Mouse (Mus musculus) stomach, embryonic 16.5 days (tissue): ENCODE measurements around the gene Agap1. TPM values are rescaled to one million over a fixed set of nuclear protein-coding genes. Genes with fewer than 3 reads are reported as not detected.

ENCODE experiments used
- ATAC-seq: fragments of 200-750 bp; cut with Nextera tagmentation; 2 replicates; pipeline ENCODE4 v1.8.0; 2017; ENCODE audit warnings: moderate number of reproducible peaks, moderate TSS enrichment; ENCODE audit not compliant: insufficient read depth, low FRiP score
- H3K27ac ChIP-seq: fragments of 300-500 bp; sonication (generic); 2 replicates; pipeline ENCODE4 v1.5.1; 2014; ENCODE audit warnings: low read length
- H3K27me3 ChIP-seq: fragments of 300-500 bp; sonication (generic); 2 replicates; pipeline ENCODE4 v1.6.1; 2014; ENCODE audit warnings: low read length, control low read depth, mixed read lengths; ENCODE audit not compliant: control insufficient read depth, insufficient read depth
- H3K36me3 ChIP-seq: fragments of 300-500 bp; sonication (generic); 2 replicates; pipeline ENCODE4 v1.6.1; 2014; ENCODE audit warnings: low read length; ENCODE audit not compliant: control insufficient read depth, insufficient read depth
- H3K4me1 ChIP-seq: fragments of 300-500 bp; sonication (generic); 2 replicates; pipeline ENCODE4 v1.6.1; 2014; ENCODE audit warnings: low read length, control low read depth, mixed read lengths; ENCODE audit not compliant: control insufficient read depth, insufficient read depth
- H3K4me2 ChIP-seq: fragments of 300-500 bp; sonication (generic); 2 replicates; pipeline ENCODE4 v1.6.1; 2014; ENCODE audit warnings: low read depth, low read length, mixed read lengths
- H3K4me3 ChIP-seq: fragments of 300-500 bp; sonication (generic); replicated peaks from 2 replicates; pipeline ENCODE4 v1.5.1; 2014; ENCODE audit warnings: mild to moderate bottlenecking, low read length
- H3K9ac ChIP-seq: fragments of 300-500 bp; sonication (generic); 2 replicates; pipeline ENCODE4 v1.6.1; 2014; ENCODE audit warnings: low read length
- H3K9me3 ChIP-seq: fragments of 300-500 bp; sonication (generic); replicated peaks from 2 replicates; pipeline ENCODE4 v1.6.1; 2016; ENCODE audit warnings: low read length, control low read depth; ENCODE audit not compliant: control insufficient read depth
- WGBS: fragments of 180-500 bp; shearing (Covaris S2); extraction: QIAGEN DNeasy Blood & Tissue Kit; methylation state at CpG from one replicate; pipeline ENCODE4 v1.1.7; 2014; 5-methylcytosine and 5-hydroxymethylcytosine counted together
- polyA plus RNA-seq: library from polyadenylated mRNA; unstranded; fragments of >200 nt; fragmentation: Nextera tagmentation; extraction: Ambion mirVana; gene quantifications from 2 replicates; pipeline ENCODE4 v1.2.1, GENCODE M21; 2015

The Agap1 gene
- polyA plus RNA-seq, 1 experiment from 2014 or later, result 5.8 TPM

- H3K9ac ChIP-seq, result no peak overlapping the region
- no peak overlapping the region for H3K4me3 ChIP-seq
- no peak overlapping the region for H3K4me2 ChIP-seq
- no peak overlapping the region for H3K27ac ChIP-seq
- WGBS, result 66% methylated on average over 6 of the region's 6 CpGs
- ATAC-seq, result no peak
- no peaks in the 10 kb centered on the region for H3K9me3 ChIP-seq
- peaks cover 7% of the 10 kb centered on the region for H3K4me1 ChIP-seq
- no peaks in the 10 kb centered on the region for H3K36me3 ChIP-seq
- peaks cover 63% of the 10 kb centered on the region for H3K27me3 ChIP-seq
Observed at GRCm38 (mm10) chr1:89919206-89919605, 464.6 kb downstream of the Agap1 start.

- H3K4me2 ChIP-seq, result no peak overlapping the region
- H3K27ac ChIP-seq, result no peak overlapping the region
- no peak for ATAC-seq
- no peak overlapping the region for H3K9ac ChIP-seq
- peaks cover 89% of the 10 kb centered on the region for H3K27me3 ChIP-seq
- H3K4me1 ChIP-seq, result peaks cover 7% of the 10 kb centered on the region
- no peaks in the 10 kb centered on the region for H3K36me3 ChIP-seq
- no peaks in the 10 kb centered on the region for H3K9me3 ChIP-seq
- no peak overlapping the region for H3K4me3 ChIP-seq
- WGBS, result 3% methylated on average over 10 of the region's 10 CpGs
Observed at GRCm38 (mm10) chr1:89921806-89922205, 467.2 kb downstream of the Agap1 start.

DNA sequence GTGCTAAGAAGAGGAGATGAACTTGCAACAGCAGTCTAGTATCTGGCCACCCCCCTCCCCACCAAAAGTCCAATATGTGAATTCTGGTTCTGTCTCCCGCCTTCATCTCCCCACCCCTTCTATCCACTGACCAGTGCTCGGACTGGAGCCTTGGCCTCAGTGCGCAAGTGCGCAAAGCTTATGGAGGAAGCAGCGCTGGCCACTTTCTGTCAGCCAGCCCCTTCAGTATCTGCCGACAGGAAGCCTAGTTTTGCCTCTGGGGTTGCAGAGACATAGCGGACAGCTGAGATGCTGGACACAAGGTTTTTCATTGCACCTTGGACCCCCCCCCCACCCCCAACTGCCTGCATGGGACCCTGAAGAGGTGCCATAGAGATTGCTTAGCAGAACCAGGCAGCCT lies 467.7 kb downstream of the Agap1 start:
- ATAC-seq, result no peak
- Histone ChIP-seq H3K4me1 (peaks cover 9% of the 10 kb centered on the region), H3K36me3 (no peaks in the 10 kb centered on the region), H3K9me3 (no peaks in the 10 kb centered on the region), H3K27me3 (peaks cover 93% of the 10 kb centered on the region), H3K27ac (no peak overlapping the region), H3K4me3 (no peak overlapping the region), H3K4me2 (no peak overlapping the region), H3K9ac (no peak overlapping the region)
- 6% methylated on average over 7 of the region's 7 CpGs for WGBS

GRCm38 (mm10) chr1:89922883-89923641 lies 468.5 kb downstream of the Agap1 start:
- no peak for ATAC-seq
- Histone ChIP-seq H3K9me3 (no peaks in the 10 kb centered on the region), H3K27ac (no peak overlapping the region), H3K4me3 (peak overlapping the region; percentile 4; the same call in 1 of the 2 replicates), H3K4me2 (peak overlapping the region; percentile 13; the same call in 1 of the 2 replicates), H3K36me3 (no peaks in the 10 kb centered on the region), H3K4me1 (peaks cover 11% of the 10 kb centered on the region), H3K9ac (no peak overlapping the region), H3K27me3 (peaks cover 93% of the 10 kb centered on the region)
- 3% methylated on average over 38 of the region's 41 CpGs for WGBS

- H3K9me3 ChIP-seq, result no peaks in the 10 kb centered on the region
- no peak overlapping the region for H3K4me3 ChIP-seq
- 11% methylated on average over 14 of the region's 14 CpGs for WGBS
- no peaks in the 10 kb centered on the region for H3K36me3 ChIP-seq
- H3K4me1 ChIP-seq, result peaks cover 11% of the 10 kb centered on the region
- peaks cover 94% of the 10 kb centered on the region for H3K27me3 ChIP-seq
- H3K9ac ChIP-seq, result no peak overlapping the region
- no peak overlapping the region for H3K4me2 ChIP-seq
- ATAC-seq, result no peak
- no peak overlapping the region for H3K27ac ChIP-seq
Observed at GRCm38 (mm10) chr1:89923642-89924020, 469.0 kb downstream of the Agap1 start.

GRCm38 (mm10) chr1:89925501-89926190 lies 471.0 kb downstream of the Agap1 start:
- Histone ChIP-seq H3K4me1 (peaks cover 20% of the 10 kb centered on the region), H3K4me3 (no peak overlapping the region), H3K27me3 (peaks cover 96% of the 10 kb centered on the region), H3K4me2 (no peak overlapping the region), H3K27ac (no peak overlapping the region), H3K36me3 (no peaks in the 10 kb centered on the region), H3K9me3 (no peaks in the 10 kb centered on the region), H3K9ac (no peak overlapping the region)
- ATAC-seq, result no peak
- 44% methylated on average over 12 of the region's 12 CpGs for WGBS

GRCm38 (mm10) chr1:89926583-89927060 lies 472.0 kb downstream of the Agap1 start:
- Histone ChIP-seq H3K9ac (no peak overlapping the region), H3K9me3 (no peaks in the 10 kb centered on the region), H3K4me2 (peak overlapping the region; percentile 50), H3K27ac (no peak overlapping the region), H3K27me3 (peaks cover 96% of the 10 kb centered on the region), H3K4me1 (peaks cover 24% of the 10 kb centered on the region), H3K36me3 (no peaks in the 10 kb centered on the region), H3K4me3 (peak overlapping the region; percentile 32)
- 29% methylated on average over 9 of the region's 9 CpGs for WGBS
- no peak for ATAC-seq

GRCm38 (mm10) chr1:89927061-89927661 lies 472.6 kb downstream of the Agap1 start:
- H3K9ac ChIP-seq, result no peak overlapping the region

DNA sequence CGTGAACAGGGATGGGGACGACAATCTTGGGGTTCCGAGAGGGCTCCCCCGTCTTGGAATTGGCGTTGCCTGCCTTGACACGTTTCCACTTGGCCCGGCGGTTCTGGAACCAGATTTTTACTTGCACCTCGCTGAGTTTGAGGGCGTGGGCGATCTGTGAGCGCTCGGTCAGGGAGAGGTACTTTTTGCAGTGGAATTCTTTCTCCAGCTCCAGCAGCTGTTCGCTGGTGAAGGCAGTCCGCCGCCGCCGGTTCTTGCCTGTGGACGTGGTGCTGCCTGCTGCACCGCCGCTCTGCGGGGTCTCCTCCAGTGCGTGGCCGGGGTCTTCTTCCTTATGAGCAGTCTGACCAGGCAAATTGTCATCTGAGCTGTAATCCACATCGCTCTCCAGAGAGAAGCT lies 474.1 kb downstream of the Agap1 start:
- Histone ChIP-seq H3K4me1 (peaks cover 17% of the 10 kb centered on the region; the same call in 1 of the 2 replicates), H3K4me3 (0 out of 2 replicates have a peak overlapping the region, but pooled peaks have one; percentile 0), H3K9me3 (no peaks in the 10 kb centered on the region), H3K9ac (no peak overlapping the region), H3K36me3 (no peaks in the 10 kb centered on the region), H3K27me3 (peaks cover 91% of the 10 kb centered on the region), H3K27ac (no peak overlapping the region), H3K4me2 (no peak overlapping the region)
- WGBS, result 13% methylated on average over 25 of the region's 25 CpGs
- no peak for ATAC-seq

More at GRCm38 (mm10) chr1:89927061-89927661, 472.6 kb downstream of the Agap1 start:
- H3K4me2 ChIP-seq, result peak overlapping the region; percentile 50
- no peak for ATAC-seq
- H3K27ac ChIP-seq, result no peak overlapping the region
- peaks cover 96% of the 10 kb centered on the region for H3K27me3 ChIP-seq
- no peaks in the 10 kb centered on the region for H3K36me3 ChIP-seq
- peaks cover 24% of the 10 kb centered on the region for H3K4me1 ChIP-seq
- H3K4me3 ChIP-seq, result peak overlapping the region; percentile 32
- no peaks in the 10 kb centered on the region for H3K9me3 ChIP-seq
- whole genome bisulfite sequencing, result 1% methylated on average over 36 of the region's 36 CpGs
